Mouse (Mus musculus): Measurements from ENCODE around the gene Ola1. TPM values are rescaled to one million over a fixed set of nuclear protein-coding genes. Genes with fewer than 3 reads are reported as not detected.

The Ola1 gene
- polyA plus RNA-seq, 1 experiment: 1.5 TPM

DNA sequence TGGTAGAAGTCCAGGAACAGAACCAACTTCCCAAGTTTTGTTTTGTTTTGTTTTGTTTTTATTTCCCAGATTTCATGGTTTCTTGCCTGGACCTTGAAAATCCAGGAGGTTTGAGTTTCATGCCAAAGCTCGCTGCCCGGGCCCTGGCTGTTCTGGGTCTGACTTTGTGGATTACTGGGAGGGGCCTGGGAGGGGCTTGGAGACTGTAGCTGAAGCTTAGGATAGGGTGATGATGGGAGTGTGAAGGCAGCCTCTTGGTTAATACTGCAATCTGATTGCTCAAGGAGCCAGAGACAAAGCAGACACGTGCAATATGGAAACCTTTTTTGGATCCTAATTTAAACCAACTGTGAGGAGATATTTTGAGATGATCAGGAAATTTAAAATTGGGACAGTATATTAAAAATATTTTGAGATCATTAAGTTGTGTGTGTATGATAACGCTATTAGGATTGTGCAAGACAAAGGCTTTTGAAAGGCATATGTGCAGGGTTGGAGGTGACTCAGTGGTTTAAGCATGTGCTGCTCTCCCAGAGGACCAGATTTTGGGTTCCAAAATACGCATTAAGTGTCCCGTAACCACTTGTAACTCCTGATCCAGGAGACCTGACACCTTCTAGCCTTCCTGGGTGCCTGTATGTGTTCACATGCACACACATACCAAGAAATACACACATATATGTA is 169.6 kb downstream of the Ola1 start:
- whole genome bisulfite sequencing: 82% methylated on average over 6 of the region's 6 CpGs

GRCm38 (mm10) chr2:73047061-73047741 is 171.5 kb downstream of the Ola1 start:
- no peaks in the 10 kb centered on the region for H3K27me3 ChIP-seq (ENCODE audit: control insufficient read depth, insufficient read depth, low read length)
- H3K36me3 ChIP-seq (ENCODE audit: control insufficient read depth, insufficient read depth, low read length): no peaks in the 10 kb centered on the region
- peaks cover 4% of the 10 kb centered on the region for H3K4me1 ChIP-seq (ENCODE audit: control insufficient read depth, insufficient read depth, insufficient read length, low read length)
- H3K27ac ChIP-seq (ENCODE audit: insufficient read depth, low read depth, low read length): peak overlapping the region; percentile 48; the same call in 1 of the 2 replicates
- peak overlapping the region; percentile 4; the same call in 1 of the 2 replicates for H3K4me3 ChIP-seq (ENCODE audit: low read depth, low read length)
- TF ChIP-seq POLR2A (IDR thresholded peaks at IDR 0.05; ENCODE audit: low read depth, low read length) (no peak), CTCF (IDR thresholded peaks at IDR 0.05; ENCODE audit: extremely low read depth, insufficient read length, insufficient replicate concordance, low read depth, low read length) (no peak)
- 52% methylated on average over 24 of the region's 24 CpGs for WGBS

More for the DNA sequence above, 169.6 kb downstream of the Ola1 start:
- TF ChIP-seq POLR2A (IDR thresholded peaks at IDR 0.05; ENCODE audit: low read depth, low read length): no peak
- TF ChIP-seq CTCF (IDR thresholded peaks at IDR 0.05; ENCODE audit: extremely low read depth, insufficient read length, insufficient replicate concordance, low read depth, low read length): no peak
- no peaks in the 10 kb centered on the region for H3K27me3 ChIP-seq (ENCODE audit: control insufficient read depth, insufficient read depth, low read length)
- H3K4me1 ChIP-seq (ENCODE audit: control insufficient read depth, insufficient read depth, insufficient read length, low read length): peaks cover 4% of the 10 kb centered on the region
- H3K27ac ChIP-seq (ENCODE audit: insufficient read depth, low read depth, low read length): no peak overlapping the region
- H3K4me3 ChIP-seq (ENCODE audit: low read depth, low read length): no peak overlapping the region
- no peaks in the 10 kb centered on the region for H3K36me3 ChIP-seq (ENCODE audit: control insufficient read depth, insufficient read depth, low read length)

DNA sequence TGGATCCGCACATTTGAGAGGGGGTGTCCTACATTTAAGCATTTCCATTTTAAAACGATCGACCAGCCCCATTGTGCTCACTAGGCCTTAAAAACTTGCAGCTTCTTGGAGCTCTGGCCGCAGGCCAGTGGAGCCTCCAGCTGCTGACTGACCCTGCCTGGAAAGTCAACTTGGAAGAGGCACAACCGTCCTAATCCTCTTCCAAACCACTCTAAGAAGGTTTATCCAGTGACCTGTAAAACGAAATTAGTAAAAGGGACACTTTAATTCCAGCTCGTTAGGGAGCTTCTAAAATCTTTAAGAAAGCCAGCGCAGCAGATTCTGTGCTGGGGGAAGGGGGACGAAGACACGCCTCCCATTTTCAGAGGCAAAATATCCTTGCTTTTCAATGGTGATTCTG is 172.1 kb downstream of the Ola1 start:
- 67% methylated on average over 10 of the region's 10 CpGs for WGBS
- peak overlapping the region; percentile 7; the same call in 1 of the 2 replicates for H3K27ac ChIP-seq (ENCODE audit: insufficient read depth, low read depth, low read length)
- no peak overlapping the region for H3K4me3 ChIP-seq (ENCODE audit: low read depth, low read length)
- no peaks in the 10 kb centered on the region for H3K27me3 ChIP-seq (ENCODE audit: control insufficient read depth, insufficient read depth, low read length)
- peaks cover 4% of the 10 kb centered on the region for H3K4me1 ChIP-seq (ENCODE audit: control insufficient read depth, insufficient read depth, insufficient read length, low read length)
- H3K36me3 ChIP-seq (ENCODE audit: control insufficient read depth, insufficient read depth, low read length): no peaks in the 10 kb centered on the region
- no peak for TF ChIP-seq POLR2A (IDR thresholded peaks at IDR 0.05; ENCODE audit: low read depth, low read length)
- TF ChIP-seq CTCF (IDR thresholded peaks at IDR 0.05; ENCODE audit: extremely low read depth, insufficient read length, insufficient replicate concordance, low read depth, low read length): no peak

DNA sequence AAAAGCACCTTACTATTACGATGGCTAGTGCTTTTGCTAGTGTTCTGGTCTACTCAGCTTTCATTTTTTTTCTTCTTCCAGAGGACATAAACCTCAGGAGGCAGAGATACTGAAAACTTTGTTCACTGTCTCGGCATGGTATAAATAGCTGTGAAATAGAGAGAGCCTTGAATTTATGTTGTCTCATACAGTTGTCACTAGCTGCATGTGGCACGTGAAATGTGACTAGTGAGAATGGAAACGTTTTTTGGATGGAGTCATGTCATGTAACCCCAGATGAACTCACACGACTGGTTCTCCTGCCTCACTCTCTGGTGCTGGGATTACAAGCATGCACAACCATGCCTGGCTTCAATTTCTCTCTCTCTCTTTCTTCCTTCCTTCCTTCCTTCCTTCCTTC is 173.2 kb downstream of the Ola1 start:
- Histone ChIP-seq H3K4me1 (ENCODE audit: control insufficient read depth, insufficient read depth, insufficient read length, low read length) (peaks cover 4% of the 10 kb centered on the region), H3K27me3 (ENCODE audit: control insufficient read depth, insufficient read depth, low read length) (no peaks in the 10 kb centered on the region), H3K27ac (ENCODE audit: insufficient read depth, low read depth, low read length) (no peak overlapping the region), H3K4me3 (ENCODE audit: low read depth, low read length) (no peak overlapping the region), H3K36me3 (ENCODE audit: control insufficient read depth, insufficient read depth, low read length) (no peaks in the 10 kb centered on the region)
- 78% methylated on average over 5 of the region's 5 CpGs for WGBS
- TF ChIP-seq POLR2A (IDR thresholded peaks at IDR 0.05; ENCODE audit: low read depth, low read length): no peak
- no peak for TF ChIP-seq CTCF (IDR thresholded peaks at IDR 0.05; ENCODE audit: extremely low read depth, insufficient read length, insufficient replicate concordance, low read depth, low read length)

Other genes with a start within 250 kb of the Ola1 start
- 6.6 and 14.2 TPM in 2 replicates for gene Sp3, start 238.5 kb downstream of the Ola1 start, polyA plus RNA-seq (2012; rRNA removed)
- gene Gm11084, start 232.2 kb downstream of the Ola1 start, polyA plus RNA-seq (2012; rRNA removed): not detected in 2 replicates
- gene Sp9, start 53.0 kb upstream of the Ola1 start, polyA plus RNA-seq (2012; rRNA removed): 0.03 TPM in 1 of 2 replicates, not detected in the other
- gene Scrn3, start 93.7 kb upstream of the Ola1 start, polyA plus RNA-seq (2012; rRNA removed): 1.1 and 1.6 TPM in 2 replicates
- 0.28 and 0.70 TPM in 2 replicates for gene Cir1, start 93.8 kb upstream of the Ola1 start, polyA plus RNA-seq (2012; rRNA removed)
- gene Gpr155, start 167.6 kb upstream of the Ola1 start, polyA plus RNA-seq (2012; rRNA removed): 6.3 and 9.9 TPM in 2 replicates

All from small intestine, adult 2 months (tissue).